Mouse (Mus musculus) kidney, postnatal 0 days (tissue): ENCODE results near the gene Ap2a2. TPM values are rescaled to one million over a fixed set of nuclear protein-coding genes. Genes with fewer than 3 reads are reported as not detected.
A peak's percentile ranks its signal among the peaks of the same experiment; 100 is the strongest.
"Not testable (repeated sequence)": the region's sequence is repeated elsewhere in the genome, so short reads cannot be mapped to it uniquely, and the experiment has no call there.

Experiments used
- ATAC-seq: fragments of 200-750 bp; cut with Nextera tagmentation; replicated peaks from 2 replicates; pipeline ENCODE4 v1.8.0; 2017; ENCODE audit warnings: low read depth, moderate number of reproducible peaks, moderate TSS enrichment, moderate library complexity; ENCODE audit not compliant: low FRiP score
- DNase-seq: peaks from one replicate; pipeline ENCODE4 v3.0.0-alpha.2; 2016; ENCODE audit warnings: low spot score
- H3K27ac ChIP-seq: fragments of 300-500 bp; sonication (generic); 2 replicates; pipeline ENCODE4 v1.5.1; 2014; ENCODE audit warnings: mild to moderate bottlenecking
- H3K27me3 ChIP-seq: fragments of 300-500 bp; sonication (generic); 2 replicates; pipeline ENCODE4 v1.6.1; 2014; ENCODE audit warnings: low read length, mixed read lengths; ENCODE audit not compliant: insufficient read depth
- H3K36me3 ChIP-seq: fragments of 300-500 bp; sonication (generic); 2 replicates; pipeline ENCODE4 v1.6.1; 2014; ENCODE audit warnings: low read length, mixed read lengths; ENCODE audit not compliant: insufficient read depth
- H3K4me1 ChIP-seq: fragments of 300-500 bp; sonication (generic); replicated peaks from 2 replicates; pipeline ENCODE4 v1.6.1; 2014; ENCODE audit warnings: antibody characterized with exemption, low read length, mixed read lengths; ENCODE audit not compliant: insufficient read depth
- H3K4me2 ChIP-seq: fragments of 300-500 bp; sonication (generic); 2 replicates; pipeline ENCODE4 v1.6.1; 2014; ENCODE audit warnings: mild to moderate bottlenecking, low read length, moderate library complexity, mixed read lengths
- H3K4me3 ChIP-seq: fragments of 300-500 bp; sonication (generic); replicated peaks from 2 replicates; pipeline ENCODE4 v1.5.1; 2014; ENCODE audit warnings: low read depth, low read length
- H3K9ac ChIP-seq: fragments of 300-500 bp; sonication (generic); 2 replicates; pipeline ENCODE4 v1.6.1; 2014; ENCODE audit warnings: low read depth, low read length
- H3K9me3 ChIP-seq: fragments of 300-500 bp; sonication (generic); replicated peaks from 2 replicates; pipeline ENCODE4 v1.6.1; 2016; ENCODE audit warnings: low read length, inconsistent platforms, mixed read lengths
- CTCF ChIP-seq: IDR thresholded peaks from 2 replicates; pipeline ENCODE4 v1.5.1; 2016; ENCODE audit warnings: antibody characterized with exemption, low read depth, mild to moderate bottlenecking, moderate library complexity
- WGBS: fragments of 180-500 bp; shearing (Covaris S2); extraction: QIAGEN DNeasy Blood & Tissue Kit; methylation state at CpG from one replicate; pipeline ENCODE4 v1.1.7; 2014; 5-methylcytosine and 5-hydroxymethylcytosine counted together
- microRNA-seq: library from miRNA; unstranded; fragments of <30 nt; microRNA quantifications from one replicate; pipeline ENCODE4, GENCODE M21; 2016
- polyA plus RNA-seq: library from polyadenylated mRNA; unstranded; fragments of >200 nt; fragmentation: Nextera tagmentation; extraction: Ambion mirVana; gene quantifications from 2 replicates; pipeline ENCODE4 v1.2.1, GENCODE M21; 2015

Gene Ap2a2
- polyA plus RNA-seq, 1 experiment from 2014 or later = 56.0 TPM

GRCm38 (mm10) chr7:141661481-141661880, 99.5 kb downstream of the Ap2a2 start:
- no peak overlapping the region for H3K4me3 ChIP-seq
- H3K4me1 ChIP-seq = no peaks in the 10 kb centered on the region
- no peak overlapping the region for H3K4me2 ChIP-seq
- H3K27me3 ChIP-seq = no peaks in the 10 kb centered on the region
- no peak for DNase-seq
- no peak for TF ChIP-seq CTCF
- 78% methylated on average over 3 of the region's 3 CpGs for WGBS
- H3K9me3 ChIP-seq = no peaks in the 10 kb centered on the region
- no peak overlapping the region for H3K9ac ChIP-seq
- H3K27ac ChIP-seq = no peak overlapping the region
- H3K36me3 ChIP-seq = no peaks in the 10 kb centered on the region
- ATAC-seq = no peak

- no peak for ATAC-seq
Measured at GRCm38 (mm10) chr7:141662223-141662622, 100.2 kb downstream of the Ap2a2 start.

GRCm38 (mm10) chr7:141666190-141666589, 104.2 kb downstream of the Ap2a2 start:
- TF ChIP-seq CTCF = peak; percentile 84
- Histone ChIP-seq H3K36me3 (no peaks in the 10 kb centered on the region), H3K9me3 (no peaks in the 10 kb centered on the region), H3K27me3 (no peaks in the 10 kb centered on the region), H3K4me1 (no peaks in the 10 kb centered on the region), H3K27ac (no peak overlapping the region), H3K4me2 (no peak overlapping the region), H3K4me3 (no peak overlapping the region), H3K9ac (no peak overlapping the region)
- ATAC-seq (peak; percentile 35; the same call in 1 of the 2 replicates), DNase-seq (peak; percentile 69)
- 12% methylated on average over 4 of the region's 4 CpGs for WGBS

More at GRCm38 (mm10) chr7:141662223-141662622, 100.2 kb downstream of the Ap2a2 start:
- H3K27me3 ChIP-seq = no peaks in the 10 kb centered on the region
- H3K4me2 ChIP-seq = no peak overlapping the region
- no peak overlapping the region for H3K4me3 ChIP-seq
- no peaks in the 10 kb centered on the region for H3K36me3 ChIP-seq
- 55% methylated on average over 5 of the region's 5 CpGs for WGBS
- no peak for TF ChIP-seq CTCF
- no peak overlapping the region for H3K27ac ChIP-seq
- DNase-seq = no peak
- no peaks in the 10 kb centered on the region for H3K4me1 ChIP-seq
- no peak overlapping the region for H3K9ac ChIP-seq
- H3K9me3 ChIP-seq = no peaks in the 10 kb centered on the region

- 71% methylated on average over 3 of the region's 3 CpGs for WGBS
- H3K4me3 ChIP-seq, H3K36me3 ChIP-seq, ATAC-seq, H3K27ac ChIP-seq, DNase-seq, H3K27me3 ChIP-seq, H3K4me2 ChIP-seq, H3K9ac ChIP-seq, H3K4me1 ChIP-seq, H3K9me3 ChIP-seq: not testable (repeated sequence)
Measured at GRCm38 (mm10) chr7:141669097-141669496, 107.1 kb downstream of the Ap2a2 start.

- Histone ChIP-seq H3K4me2 (no peak overlapping the region), H3K4me3 (no peak overlapping the region), H3K27me3 (no peaks in the 10 kb centered on the region), H3K9ac (no peak overlapping the region), H3K4me1 (no peaks in the 10 kb centered on the region), H3K36me3 (no peaks in the 10 kb centered on the region), H3K9me3 (no peaks in the 10 kb centered on the region), H3K27ac (no peak overlapping the region)
- WGBS = 69% methylated on average over 4 of the region's 4 CpGs
- TF ChIP-seq CTCF = peak; percentile 72
- ATAC-seq = no peak
- DNase-seq = peak; percentile 50
Measured at GRCm38 (mm10) chr7:141670999-141671398, 109.0 kb downstream of the Ap2a2 start.

- ATAC-seq (no peak), DNase-seq (no peak)
- Histone ChIP-seq H3K9me3 (no peaks in the 10 kb centered on the region), H3K4me1 (no peaks in the 10 kb centered on the region), H3K4me3 (no peak overlapping the region), H3K27me3 (no peaks in the 10 kb centered on the region), H3K27ac (no peak overlapping the region), H3K36me3 (no peaks in the 10 kb centered on the region), H3K4me2 (no peak overlapping the region), H3K9ac (no peak overlapping the region)
- TF ChIP-seq CTCF = no peak
- WGBS = 87% methylated on average over 5 of the region's 5 CpGs
Measured at GRCm38 (mm10) chr7:141671626-141672291, 109.8 kb downstream of the Ap2a2 start.

GRCm38 (mm10) chr7:141678922-141679321, 116.9 kb downstream of the Ap2a2 start:
- Histone ChIP-seq H3K4me1 (no peaks in the 10 kb centered on the region), H3K27ac (no peak overlapping the region), H3K36me3 (no peaks in the 10 kb centered on the region), H3K27me3 (no peaks in the 10 kb centered on the region), H3K4me3 (no peak overlapping the region), H3K4me2 (no peak overlapping the region), H3K9me3 (no peaks in the 10 kb centered on the region), H3K9ac (no peak overlapping the region)
- no peak for DNase-seq
- TF ChIP-seq CTCF = no peak
- ATAC-seq = no peak
- 80% methylated on average over 4 of the region's 4 CpGs for WGBS

Small RNA genes lying within 50 kb of the gene (microRNA-seq; reads per million reads assigned to microRNA genes)
- gene Mir7063 = 1.0 reads per million

Other genes with a start within 250 kb of the Ap2a2 start
- gene Deaf1, start 234.5 kb upstream of the Ap2a2 start, polyA plus RNA-seq = 64.1 and 64.2 TPM in 2 replicates
- 40.5 and 45.3 TPM in 2 replicates for gene Tmem80, start 234.4 kb upstream of the Ap2a2 start, polyA plus RNA-seq
- 76.5 and 77.1 TPM in 2 replicates for gene Eps8l2, start 223.3 kb upstream of the Ap2a2 start, polyA plus RNA-seq
- gene Taldo1, start 170.0 kb upstream of the Ap2a2 start, polyA plus RNA-seq = 420 and 440 TPM in 2 replicates
- 50.0 and 52.0 TPM in 2 replicates for gene Gatd1, start 148.0 kb upstream of the Ap2a2 start, polyA plus RNA-seq
- 2.2 and 2.3 TPM in 2 replicates for gene Cend1, start 132.7 kb upstream of the Ap2a2 start, polyA plus RNA-seq
- gene Slc25a22, start 124.3 kb upstream of the Ap2a2 start, polyA plus RNA-seq = 15.8 and 17.3 TPM in 2 replicates
- gene Pidd1, start 118.1 kb upstream of the Ap2a2 start, polyA plus RNA-seq = 3.6 and 5.1 TPM in 2 replicates
- gene Rplp2, start 114.8 kb upstream of the Ap2a2 start, polyA plus RNA-seq = 1,479 and 1,595 TPM in 2 replicates
- gene Pnpla2, start 107.0 kb upstream of the Ap2a2 start, polyA plus RNA-seq = 68.0 and 72.9 TPM in 2 replicates
- 16.1 and 20.5 TPM in 2 replicates for gene Cracr2b, start 101.1 kb upstream of the Ap2a2 start, polyA plus RNA-seq
- 36.1 and 37.2 TPM in 2 replicates for gene Cd151, start 94.8 kb upstream of the Ap2a2 start, polyA plus RNA-seq
- gene Polr2l, start 87.0 kb upstream of the Ap2a2 start, polyA plus RNA-seq = 68.5 and 72.2 TPM in 2 replicates
- gene Tspan4, start 86.9 kb upstream of the Ap2a2 start, polyA plus RNA-seq = 109 and 115 TPM in 2 replicates
- gene Chid1, start 22.3 kb upstream of the Ap2a2 start, polyA plus RNA-seq = 30.0 and 33.7 TPM in 2 replicates
- 0.05 and 0.09 TPM in 2 replicates for gene Muc6, start 93.1 kb downstream of the Ap2a2 start, polyA plus RNA-seq
- gene Muc2, start 128.2 kb downstream of the Ap2a2 start, polyA plus RNA-seq = 0.08 and 0.14 TPM in 2 replicates
- not detected in 2 replicates for gene Muc5ac, start 226.8 kb downstream of the Ap2a2 start, polyA plus RNA-seq